Mouse (Mus musculus) embryonic fibroblast, embryonic 13.5 days (primary cell): ENCODE measurements around the gene Aff3. TPM values are rescaled to one million over a fixed set of nuclear protein-coding genes. Genes with fewer than 3 reads are reported as not detected.

ENCODE experiments used
- H3K27ac ChIP-seq: 2 replicates; pipeline ENCODE4 v1.5.1; 2012; ENCODE audit warnings: low read length, control low read depth, inconsistent platforms; ENCODE audit not compliant: insufficient read depth
- H3K4me1 ChIP-seq: 2 replicates; pipeline ENCODE4 v1.6.1; 2011; ENCODE audit warnings: low read length; ENCODE audit not compliant: control insufficient read depth, insufficient read depth
- H3K4me3 ChIP-seq: 2 replicates; pipeline ENCODE4 v1.5.1; 2011; ENCODE audit warnings: mild to moderate bottlenecking, control low read depth, low read length; ENCODE audit not compliant: insufficient read depth
- CTCF ChIP-seq: IDR thresholded peaks from 2 replicates; pipeline ENCODE4 v1.5.1; 2011; ENCODE audit warnings: mild to moderate bottlenecking, control low read depth, low read length, moderate library complexity, borderline replicate concordance; ENCODE audit not compliant: insufficient read depth
- POLR2A ChIP-seq: IDR thresholded peaks from 2 replicates; pipeline ENCODE4 v1.6.1; 2011; ENCODE audit warnings: low read depth, mild to moderate bottlenecking, control low read depth, low read length, moderate library complexity
- polyA plus RNA-seq: library from polyadenylated mRNA; stranded (reverse); fragments of >200 nt; gene quantifications from 2 replicates; pipeline ENCODE4 v1.2.4, GENCODE M21; 2011; ENCODE audit warnings: low read depth; ENCODE audit not compliant: missing spikeins, insufficient read length

Aff3 gene
- polyA plus RNA-seq, 1 experiment = 20.0 TPM

GRCm38 (mm10) chr1:38261076-38261475 is 403.7 kb downstream of the Aff3 start:
- Histone ChIP-seq H3K27ac (no peak overlapping the region), H3K4me1 (peaks cover 16% of the 10 kb centered on the region), H3K4me3 (no peak overlapping the region)
- no peak for TF ChIP-seq CTCF
- no peak for TF ChIP-seq POLR2A

GRCm38 (mm10) chr1:38259541-38260338 is 405.0 kb downstream of the Aff3 start:
- H3K4me3 ChIP-seq = no peak overlapping the region
- no peak for TF ChIP-seq POLR2A
- TF ChIP-seq CTCF = no peak
- no peak overlapping the region for H3K27ac ChIP-seq
- H3K4me1 ChIP-seq = peaks cover 16% of the 10 kb centered on the region

- no peak overlapping the region for H3K27ac ChIP-seq
- no peak overlapping the region for H3K4me3 ChIP-seq
- TF ChIP-seq CTCF (no peak), POLR2A (no peak)
- H3K4me1 ChIP-seq = peaks cover under 1% of the 10 kb centered on the region; the same call in 1 of the 2 replicates
These were observed 410.3 kb downstream of the Aff3 start for GRCm38 (mm10) chr1:38254426-38254825.

GRCm38 (mm10) chr1:38252766-38253079 is 412.0 kb downstream of the Aff3 start:
- TF ChIP-seq CTCF = 0 out of 2 replicates have a peak, but pooled peaks have one; percentile 2
- TF ChIP-seq POLR2A = no peak
- no peaks in the 10 kb centered on the region; the same call in 1 of the 2 replicates for H3K4me1 ChIP-seq
- H3K27ac ChIP-seq = no peak overlapping the region
- H3K4me3 ChIP-seq = no peak overlapping the region

GRCm38 (mm10) chr1:38252031-38252765 is 412.6 kb downstream of the Aff3 start:
- no peaks in the 10 kb centered on the region; the same call in 1 of the 2 replicates for H3K4me1 ChIP-seq
- H3K27ac ChIP-seq = no peak overlapping the region
- no peak overlapping the region for H3K4me3 ChIP-seq
- TF ChIP-seq CTCF (no peak), POLR2A (no peak)

- no peaks in the 10 kb centered on the region; the same call in 1 of the 2 replicates for H3K4me1 ChIP-seq
- no peak overlapping the region for H3K27ac ChIP-seq
- TF ChIP-seq POLR2A (no peak), CTCF (no peak)
- no peak overlapping the region for H3K4me3 ChIP-seq
These were observed 413.3 kb downstream of the Aff3 start for GRCm38 (mm10) chr1:38251448-38251847.

GRCm38 (mm10) chr1:38250246-38250645 is 414.5 kb downstream of the Aff3 start:
- no peak for TF ChIP-seq CTCF
- no peak for TF ChIP-seq POLR2A
- Histone ChIP-seq H3K4me3 (no peak overlapping the region), H3K4me1 (no peaks in the 10 kb centered on the region; the same call in 1 of the 2 replicates), H3K27ac (no peak overlapping the region)

GRCm38 (mm10) chr1:38249561-38249960 is 415.2 kb downstream of the Aff3 start:
- TF ChIP-seq CTCF (no peak), POLR2A (no peak)
- Histone ChIP-seq H3K4me3 (no peak overlapping the region), H3K27ac (no peak overlapping the region), H3K4me1 (no peaks in the 10 kb centered on the region; the same call in 1 of the 2 replicates)

GRCm38 (mm10) chr1:38248027-38248426 is 416.7 kb downstream of the Aff3 start:
- no peak for TF ChIP-seq CTCF
- no peak for TF ChIP-seq POLR2A
- Histone ChIP-seq H3K4me1 (no peaks in the 10 kb centered on the region; the same call in 1 of the 2 replicates), H3K27ac (0 out of 2 replicates have a peak overlapping the region, but pooled peaks have one; percentile 7), H3K4me3 (no peak overlapping the region)

- Histone ChIP-seq H3K4me1 (peaks cover 5% of the 10 kb centered on the region), H3K4me3 (no peak overlapping the region), H3K27ac (no peak overlapping the region)
- TF ChIP-seq CTCF = no peak
- TF ChIP-seq POLR2A = no peak
These were observed 422.2 kb downstream of the Aff3 start for GRCm38 (mm10) chr1:38242559-38242958.

GRCm38 (mm10) chr1:38241801-38242200 is 423.0 kb downstream of the Aff3 start:
- H3K27ac ChIP-seq = no peak overlapping the region
- peaks cover 6% of the 10 kb centered on the region for H3K4me1 ChIP-seq
- no peak overlapping the region for H3K4me3 ChIP-seq
- TF ChIP-seq POLR2A (no peak), CTCF (no peak)
